Mouse (Mus musculus) 416B (cell line): ENCODE results near the gene Gm15446.
"Not testable (repeated sequence)": the region's sequence is repeated elsewhere in the genome, so short reads cannot be mapped to it uniquely, and the experiment has no call there.

Experiments used
- DNase-seq: peaks from one replicate; pipeline ENCODE4 v3.0.0; 2011; ENCODE audit warnings: low read depth

The Gm15446 gene

GRCm38 (mm10) chr5:109923261-109924071 lies at the start of gene Gm15446:
Gene Gm15446, plus strand, starts transcription at chr5:109923400.
- DNase-seq, result peak; percentile 89

- peak; percentile 26 for DNase-seq
Observed at GRCm38 (mm10) chr5:109924129-109924528, 929 bp downstream of the Gm15446 start.

- DNase-seq, result no peak
Observed at GRCm38 (mm10) chr5:109924936-109925335, 1.7 kb downstream of the Gm15446 start.

GRCm38 (mm10) chr5:109950281-109950680 lies 27.1 kb downstream of the Gm15446 start:
- no peak for DNase-seq

DNA sequence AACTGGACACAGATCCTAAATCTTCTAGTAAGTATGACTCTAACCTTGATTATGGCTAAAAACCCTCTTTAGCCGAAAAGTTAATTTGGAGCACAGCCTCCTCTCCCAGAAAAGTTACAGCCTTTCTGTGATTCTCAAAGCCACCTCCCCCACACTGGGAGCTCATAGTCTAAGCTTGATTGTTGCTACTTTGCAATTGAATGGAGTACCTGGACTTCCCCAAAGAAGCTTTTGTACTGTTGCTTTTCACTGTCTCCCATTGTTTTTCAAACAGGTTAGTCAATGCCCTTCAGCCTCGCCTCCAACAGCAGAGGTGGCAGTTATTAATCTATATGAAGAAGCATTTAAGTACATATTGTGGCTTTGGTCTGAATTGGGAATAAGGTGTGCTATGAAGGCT lies 57.5 kb downstream of the Gm15446 start:
- not testable (repeated sequence) for DNase-seq
